Mouse (Mus musculus) CH12.LX (cell line): ENCODE data around the gene Cav1. TPM values are rescaled to one million over a fixed set of nuclear protein-coding genes. Genes with fewer than 3 reads are reported as not detected.

Experiments
- DNase-seq: peaks from one replicate; pipeline ENCODE4 v3.0.0-alpha.2; 2013; ENCODE audit errors: extremely low read depth
- H3K27ac ChIP-seq: 2 replicates; pipeline ENCODE4 v1.5.1; 2012; ENCODE audit warnings: low read depth, mild to moderate bottlenecking, control low read depth, moderate library complexity; ENCODE audit not compliant: insufficient read depth
- H3K27me3 ChIP-seq: replicated peaks from 2 replicates; pipeline ENCODE3; 2012; ENCODE audit warnings: inconsistent platforms
- H3K36me3 ChIP-seq, 2 experiments: replicated peaks in 1 of 2; 2 replicates each; pipeline versions ENCODE3 to v1.6.1; 2012; ENCODE audit warnings: inconsistent platforms in 1 of 2, low read length in 1 of 2, mild to moderate bottlenecking in 1 of 2, mixed read lengths in 1 of 2, moderate library complexity in 1 of 2; ENCODE audit not compliant: control insufficient read depth in 1 of 2, insufficient read depth in 1 of 2
- H3K4me1 ChIP-seq, 2 experiments: 2 replicates each; pipeline ENCODE4 v1.6.1; 2012; ENCODE audit warnings: inconsistent platforms in 1 of 2, moderate library complexity in 1 of 2; ENCODE audit not compliant: insufficient read depth in 2 of 2, control insufficient read depth in 1 of 2
- H3K4me2 ChIP-seq: 2 replicates; pipeline ENCODE4 v1.6.1; 2012; ENCODE audit warnings: low read depth, mild to moderate bottlenecking, control low read depth; ENCODE audit not compliant: poor library complexity, insufficient read depth, severe bottlenecking
- H3K4me3 ChIP-seq, 3 experiments: fragments of 150-350 bp in 1 of 3; sonication (generic) in 1 of 3; replicated peaks in 1 of 3; 2 replicates each; pipeline versions ENCODE3 to v1.5.1; 2011 to 2012; ENCODE audit warnings: low read depth in 2 of 3, low read length in 2 of 3, mild to moderate bottlenecking in 2 of 3, moderate library complexity in 2 of 3, control low read depth in 1 of 3, improper control_type of control experiment in 1 of 3, inconsistent platforms in 1 of 3, mixed read lengths in 1 of 3; ENCODE audit not compliant: poor library complexity in 1 of 3
- H3K79me2 ChIP-seq: replicated peaks from 2 replicates; pipeline ENCODE4 v1.6.1; 2012; ENCODE audit warnings: mild to moderate bottlenecking, moderate library complexity; ENCODE audit not compliant: control insufficient read depth, poor library complexity, insufficient read depth, severe bottlenecking; ENCODE audit errors: extremely low read depth
- H3K9ac ChIP-seq: 2 replicates; pipeline ENCODE4 v1.6.1; 2012; ENCODE audit warnings: low read depth, mild to moderate bottlenecking, control low read depth, moderate library complexity; ENCODE audit not compliant: insufficient read depth
- H3K9me3 ChIP-seq: replicated peaks from 2 replicates; pipeline ENCODE3; 2012; ENCODE audit warnings: low read length, inconsistent platforms, mixed read lengths
- CHD2 ChIP-seq: IDR thresholded peaks from 2 replicates; pipeline ENCODE4 v1.6.1; 2011; ENCODE audit warnings: low read length, improper control_type of control experiment
- CTCF ChIP-seq, 2 experiments: IDR thresholded peaks in 1 of 2; conservative IDR thresholded peaks in 1 of 2; 2 replicates each; pipeline ENCODE4 v1.5.1; 2011 to 2012; ENCODE audit warnings: low read depth in 2 of 2, low read length in 2 of 2, improper control_type of control experiment in 1 of 2, inconsistent platforms in 1 of 2, mild to moderate bottlenecking in 1 of 2, moderate library complexity in 1 of 2
- E2F4 ChIP-seq: IDR thresholded peaks from 2 replicates; pipeline ENCODE4 v1.6.1; 2011; ENCODE audit warnings: low read depth, low read length, improper control_type of control experiment; ENCODE audit not compliant: insufficient replicate concordance
- ELF1 ChIP-seq: IDR thresholded peaks from 2 replicates; pipeline ENCODE4 v1.6.1; 2014; ENCODE audit warnings: low read depth, mild to moderate bottlenecking, inconsistent platforms, low read length, improper control_type of control experiment
- JUND ChIP-seq: conservative IDR thresholded peaks from 2 replicates; pipeline ENCODE4 v1.6.1; 2011; ENCODE audit warnings: low read depth, low read length, improper control_type of control experiment
- MAFK ChIP-seq: IDR thresholded peaks from 2 replicates; pipeline ENCODE4 v1.6.1; 2011; ENCODE audit warnings: low read length, improper control_type of control experiment; ENCODE audit not compliant: insufficient replicate concordance
- MEF2A ChIP-seq: IDR thresholded peaks from 2 replicates; pipeline ENCODE4 v1.6.1; 2014; ENCODE audit warnings: low read depth, mild to moderate bottlenecking, inconsistent platforms, low read length, improper control_type of control experiment, borderline replicate concordance
- POLR2A ChIP-seq: IDR thresholded peaks from 2 replicates; pipeline ENCODE4 v1.6.1; 2011; ENCODE audit warnings: low read depth, mild to moderate bottlenecking, improper control_type of control experiment, low read length
- RAD21 ChIP-seq: IDR thresholded peaks from 2 replicates; pipeline ENCODE4 v1.6.1; 2011; ENCODE audit warnings: low read depth, mild to moderate bottlenecking, low read length, improper control_type of control experiment, moderate library complexity
- RCOR1 ChIP-seq: conservative IDR thresholded peaks from 2 replicates; pipeline ENCODE4 v1.6.1; 2012; ENCODE audit warnings: low read depth, mild to moderate bottlenecking, inconsistent platforms, low read length, improper control_type of control experiment
- SMC3 ChIP-seq: IDR thresholded peaks from 2 replicates; pipeline ENCODE4 v1.6.1; 2011; ENCODE audit warnings: low read depth, low read length, improper control_type of control experiment
- UBTF ChIP-seq: IDR thresholded peaks from 2 replicates; pipeline ENCODE4 v1.6.1; 2012; ENCODE audit warnings: low read depth, mild to moderate bottlenecking, inconsistent platforms, low read length, improper control_type of control experiment, moderate library complexity
- USF2 ChIP-seq: conservative IDR thresholded peaks from 2 replicates; pipeline ENCODE4 v1.6.1; 2011; ENCODE audit warnings: low read depth, low read length, improper control_type of control experiment
- ZC3H11A ChIP-seq: IDR thresholded peaks from 2 replicates; pipeline ENCODE4 v1.6.1; 2012; ENCODE audit warnings: low read depth, mild to moderate bottlenecking, inconsistent platforms, low read length, improper control_type of control experiment
- ZKSCAN1 ChIP-seq: IDR thresholded peaks from 2 replicates; pipeline ENCODE4 v1.6.1; 2012; ENCODE audit warnings: low read depth, inconsistent platforms, low read length, improper control_type of control experiment, borderline replicate concordance
- ZMIZ1 ChIP-seq: IDR thresholded peaks from 2 replicates; pipeline ENCODE4 v1.6.1; 2012; ENCODE audit warnings: low read depth, mild to moderate bottlenecking, inconsistent platforms, low read length, improper control_type of control experiment
- dilution Hi-C: fragments of 300-500 bp; cut with MboI; formaldehyde crosslinking; loops from 2 replicates; pipeline ENCODE4 v1.14.3; 2020; ENCODE audit warnings: low sequenced_read_pairs; ENCODE audit not compliant: extremely low pct_unique_long_range_greater_than_20kb, extremely low pct_ligation_motif_present
- in situ Hi-C: fragments of 300-500 bp; cut with MboI; formaldehyde crosslinking; loops from 3 replicates; pipeline ENCODE4 v1.14.3; 2019; ENCODE audit warnings: low sequenced_read_pairs, low pct_ligation_motif_present, low pct_unique_long_range_greater_than_20kb, mixed read lengths
- polyA plus RNA-seq: library from polyadenylated mRNA; unstranded; fragments of >175 nt; gene quantifications from 2 replicates; pipeline ENCODE4 v1.2.1, GENCODE M21; 2012; ENCODE audit warnings: low read depth; ENCODE audit not compliant: insufficient read length
- total RNA-seq, 2 experiments: library from RNA; depleted of rRNA; stranded (reverse); fragments of 300-350 nt in 1 of 2; fragments of >200 nt in 1 of 2; gene quantifications; 2 replicates each; pipeline ENCODE4 v1.2.3; 2012 to 2014

Cav1 gene
- total and polyA plus RNA-seq, 3 experiments = not detected

GRCm38 (mm10) chr6:17358896-17359690 lies 53.0 kb downstream of the Cav1 start:
- Histone ChIP-seq H3K4me1 (no peaks in the 10 kb centered on the region), H3K9me3 (no peaks in the 10 kb centered on the region), H3K4me3 (no peak overlapping the region), H3K79me2 (no peaks in the 10 kb centered on the region)
- peak; percentile 66 for DNase-seq
- in situ Hi-C loops = loop anchor here (5.0 kb wide), 1 partner anchor 252 kb away; no protein-coding TSS in a partner anchor
- TF ChIP-seq ZMIZ1 (no peak), ZC3H11A (peak; percentile 81; the same call in 1 of the 2 replicates), CTCF (conservative IDR thresholded peaks at IDR 0.05 in 1 of 2, IDR thresholded peaks at IDR 0.05 in 1 of 2; ENCODE audit: low read depth in 2 of 2, low read length in 2 of 2) (peak; percentile 58 to 93), RAD21 (peak; percentile 93), CHD2 (no peak), SMC3 (peak; percentile 91)
- TF ChIP-seq, all 38 proteins: peak for 4
- Histone ChIP-seq H3K27ac (no peak overlapping the region), H3K36me3 (no peaks in the 10 kb centered on the region), H3K9ac (no peak overlapping the region), H3K27me3 (no peaks in the 10 kb centered on the region), H3K4me2 (no peak overlapping the region)
- dilution Hi-C loops = no loop called here

GRCm38 (mm10) chr6:17362771-17363170 lies 56.6 kb downstream of the Cav1 start:
- Histone ChIP-seq H3K79me2 (no peaks in the 10 kb centered on the region), H3K4me1 (no peaks in the 10 kb centered on the region), H3K4me3 (no peak overlapping the region), H3K27ac (no peak overlapping the region), H3K27me3 (no peaks in the 10 kb centered on the region), H3K4me2 (no peak overlapping the region), H3K9ac (no peak overlapping the region), H3K9me3 (no peaks in the 10 kb centered on the region), H3K36me3 (no peaks in the 10 kb centered on the region)
- peak; percentile 24 for DNase-seq
- dilution Hi-C loops = no loop called here
- in situ Hi-C loops = loop anchor here (10.0 kb wide), 1 partner anchor 222 kb away; no protein-coding TSS in a partner anchor
- TF ChIP-seq RAD21 (peak; percentile 51), JUND (0 out of 2 replicates have a peak, but pooled peaks have one; percentile 21), ZKSCAN1 (no peak), MAFK (no peak), POLR2A (no peak), ZC3H11A (peak; percentile 26; the same call in 1 of the 2 replicates), CTCF (conservative IDR thresholded peaks at IDR 0.05 in 1 of 2, IDR thresholded peaks at IDR 0.05 in 1 of 2; ENCODE audit: low read depth in 2 of 2, low read length in 2 of 2) (peak; percentile 10 to 70; a peak in 3 of 4 replicates), E2F4 (0 out of 2 replicates have a peak, but pooled peaks have one; percentile 52), UBTF (no peak), RCOR1 (no peak), MEF2A (no peak), ELF1 (no peak), SMC3 (peak; percentile 78), USF2 (no peak)
